Mouse (Mus musculus) brain, adult 2 months (tissue): ENCODE measurements at regions not wholly inside any gene's neighbourhood (a gene's known extent, or its start where the extent isn't known, plus 50 kb on each side); places are given as distances from the start of the nearest gene placed in this dataset.
A peak's percentile ranks its signal among the peaks of the same experiment; 100 is the strongest.

Experiments used
- DNase-seq: peaks from one replicate; pipeline ENCODE4 v3.0.0; 2011; ENCODE audit warnings: low read depth, low spot score

GRCm38 (mm10) chr6:51002713-51003112 is 348.5 kb upstream of the Npvf start:
- DNase-seq, result no peak

- DNase-seq, result no peak
These were observed 351.9 kb upstream of the Npvf start for GRCm38 (mm10) chr6:51006074-51006591.

GRCm38 (mm10) chr6:51009526-51010340 is 355.5 kb upstream of the Npvf start:
- DNase-seq, result no peak

- DNase-seq, result no peak
These were observed 356.3 kb upstream of the Npvf start for GRCm38 (mm10) chr6:51010536-51010935.

- DNase-seq, result no peak
These were observed 358.0 kb upstream of the Npvf start for GRCm38 (mm10) chr6:51012086-51012830.

GRCm38 (mm10) chr6:51015735-51016134 is 361.5 kb upstream of the Npvf start:
- peak; percentile 73 for DNase-seq

GRCm38 (mm10) chr6:51016441-51017070 is 362.3 kb upstream of the Npvf start:
- DNase-seq, result no peak

- DNase-seq, result no peak
These were observed 363.2 kb upstream of the Npvf start for GRCm38 (mm10) chr6:51017260-51017999.

- DNase-seq, result no peak
These were observed 367.0 kb upstream of the Npvf start for GRCm38 (mm10) chr6:51021206-51021605.

GRCm38 (mm10) chr6:51023361-51023760 is 369.1 kb upstream of the Npvf start:
- no peak for DNase-seq

GRCm38 (mm10) chr6:51024756-51025155 is 370.5 kb upstream of the Npvf start:
- no peak for DNase-seq

- DNase-seq, result no peak
These were observed 371.2 kb upstream of the Npvf start for GRCm38 (mm10) chr6:51025411-51025810.

GRCm38 (mm10) chr6:51027296-51027695 is 373.1 kb upstream of the Npvf start:
- DNase-seq, result no peak

- no peak for DNase-seq
These were observed 375.3 kb upstream of the Npvf start for GRCm38 (mm10) chr6:51029516-51029915.

GRCm38 (mm10) chr6:51029953-51030352 is 375.7 kb upstream of the Npvf start:
- no peak for DNase-seq

GRCm38 (mm10) chr6:51033835-51034234 is 379.6 kb upstream of the Npvf start:
- peak; percentile 24 for DNase-seq

GRCm38 (mm10) chr6:51036074-51036473 is 381.8 kb upstream of the Npvf start:
- no peak for DNase-seq

GRCm38 (mm10) chr6:51036553-51036952 is 382.3 kb upstream of the Npvf start:
- no peak for DNase-seq

- no peak for DNase-seq
These were observed 382.7 kb upstream of the Npvf start for GRCm38 (mm10) chr6:51036956-51037355.

GRCm38 (mm10) chr6:51039486-51040180 is 385.4 kb upstream of the Npvf start:
- no peak for DNase-seq

- DNase-seq, result no peak
These were observed 388.5 kb upstream of the Nfe2l3 start for GRCm38 (mm10) chr6:51043970-51044369.
